Mouse (Mus musculus): ENCODE measurements at regions not wholly inside any gene's neighbourhood (a gene's known extent, or its start where the extent isn't known, plus 50 kb on each side); places are given as distances from the start of the nearest gene placed in this dataset.

- no peak for TF ChIP-seq GATA4 (IDR thresholded peaks at IDR 0.05; ENCODE audit: insufficient replicate concordance, low read length)
Observed at GRCm38 (mm10) chr9:41606136-41606535, 444.6 kb upstream of the Ubash3b start.

GRCm38 (mm10) chr9:41604916-41605315, 443.4 kb upstream of the Ubash3b start:
- TF ChIP-seq GATA4 (IDR thresholded peaks at IDR 0.05; ENCODE audit: insufficient replicate concordance, low read length), result no peak

- TF ChIP-seq GATA4 (IDR thresholded peaks at IDR 0.05; ENCODE audit: insufficient replicate concordance, low read length), result no peak
Observed at GRCm38 (mm10) chr9:41600778-41601177, 439.3 kb upstream of the Ubash3b start.

GRCm38 (mm10) chr9:41599874-41600273, 438.4 kb upstream of the Ubash3b start:
- TF ChIP-seq GATA4 (IDR thresholded peaks at IDR 0.05; ENCODE audit: insufficient replicate concordance, low read length), result no peak

GRCm38 (mm10) chr9:41595749-41596148, 434.3 kb upstream of the Ubash3b start:
- no peak for TF ChIP-seq GATA4 (IDR thresholded peaks at IDR 0.05; ENCODE audit: insufficient replicate concordance, low read length)

- TF ChIP-seq GATA4 (IDR thresholded peaks at IDR 0.05; ENCODE audit: insufficient replicate concordance, low read length), result no peak
Observed at GRCm38 (mm10) chr9:41593998-41594397, 432.5 kb upstream of the Ubash3b start.

GRCm38 (mm10) chr9:41592900-41593690, 431.6 kb upstream of the Ubash3b start:
- TF ChIP-seq GATA4 (IDR thresholded peaks at IDR 0.05; ENCODE audit: insufficient replicate concordance, low read length), result no peak

- TF ChIP-seq GATA4 (IDR thresholded peaks at IDR 0.05; ENCODE audit: insufficient replicate concordance, low read length), result no peak
Observed at GRCm38 (mm10) chr9:41592101-41592500, 430.6 kb upstream of the Ubash3b start.

GRCm38 (mm10) chr9:41590164-41590563, 428.7 kb upstream of the Ubash3b start:
- no peak for TF ChIP-seq GATA4 (IDR thresholded peaks at IDR 0.05; ENCODE audit: insufficient replicate concordance, low read length)

GRCm38 (mm10) chr9:41588466-41589425, 427.2 kb upstream of the Ubash3b start:
- no peak for TF ChIP-seq GATA4 (IDR thresholded peaks at IDR 0.05; ENCODE audit: insufficient replicate concordance, low read length)

- TF ChIP-seq GATA4 (IDR thresholded peaks at IDR 0.05; ENCODE audit: insufficient replicate concordance, low read length), result no peak
Observed at GRCm38 (mm10) chr9:41587762-41588161, 426.3 kb upstream of the Ubash3b start.

GRCm38 (mm10) chr9:41586966-41587570, 425.6 kb upstream of the Ubash3b start:
- no peak for TF ChIP-seq GATA4 (IDR thresholded peaks at IDR 0.05; ENCODE audit: insufficient replicate concordance, low read length)

GRCm38 (mm10) chr9:41586291-41586690, 424.8 kb upstream of the Ubash3b start:
- TF ChIP-seq GATA4 (IDR thresholded peaks at IDR 0.05; ENCODE audit: insufficient replicate concordance, low read length), result no peak

- TF ChIP-seq GATA4 (IDR thresholded peaks at IDR 0.05; ENCODE audit: insufficient replicate concordance, low read length), result no peak
Observed at GRCm38 (mm10) chr9:41585771-41586170, 424.3 kb upstream of the Ubash3b start.

GRCm38 (mm10) chr9:41585012-41585411, 423.5 kb upstream of the Ubash3b start:
- no peak for TF ChIP-seq GATA4 (IDR thresholded peaks at IDR 0.05; ENCODE audit: insufficient replicate concordance, low read length)

All from liver, adult (tissue).